Mouse (Mus musculus): Measurements from ENCODE around the gene Mrpl4. TPM values are rescaled to one million over a fixed set of nuclear protein-coding genes. Genes with fewer than 3 reads are reported as not detected.
"Not testable (repeated sequence)": the region's sequence is repeated elsewhere in the genome, so short reads cannot be mapped to it uniquely, and the experiment has no call there.

The Mrpl4 gene
- total RNA-seq, 2 experiments from 2014 or later = 57.3 to 62.1 TPM

GRCm38 (mm10) chr9:21035586-21035985 is 33.0 kb downstream of the Mrpl4 start:
- peak in 1 of 2 experiments; percentile 12 for DNase-seq (ENCODE audit: low spot score in 2 of 2)

- DNase-seq (ENCODE audit: low spot score in 2 of 2) = no peak
Observed at GRCm38 (mm10) chr9:21036161-21036560, 33.6 kb downstream of the Mrpl4 start.

GRCm38 (mm10) chr9:21036666-21037065 is 34.1 kb downstream of the Mrpl4 start:
- DNase-seq (ENCODE audit: low spot score in 2 of 2) = peak; percentile 21 to 47

- peak in 1 of 2 experiments; percentile 51 for DNase-seq (ENCODE audit: low spot score in 2 of 2)
Observed at GRCm38 (mm10) chr9:21037481-21037891, 34.9 kb downstream of the Mrpl4 start.

GRCm38 (mm10) chr9:21039779-21040178 is 37.2 kb downstream of the Mrpl4 start:
- no peak for DNase-seq (ENCODE audit: low spot score in 2 of 2)

- peak; percentile 71 to 80 for DNase-seq (ENCODE audit: low spot score in 2 of 2)
Observed at GRCm38 (mm10) chr9:21041308-21041707, 38.8 kb downstream of the Mrpl4 start.

- no peak for DNase-seq (ENCODE audit: low spot score in 2 of 2)
Observed at GRCm38 (mm10) chr9:21043563-21043962, 41.0 kb downstream of the Mrpl4 start.

- DNase-seq (ENCODE audit: low spot score in 2 of 2) = not testable (repeated sequence)
Observed at GRCm38 (mm10) chr9:21044785-21045184, 42.2 kb downstream of the Mrpl4 start.

GRCm38 (mm10) chr9:21045235-21045634 is 42.7 kb downstream of the Mrpl4 start:
- no peak for DNase-seq (ENCODE audit: low spot score in 2 of 2)

- DNase-seq (ENCODE audit: low spot score in 2 of 2) = no peak
Observed at GRCm38 (mm10) chr9:21051578-21051977, 49.0 kb downstream of the Mrpl4 start.

Small RNA genes lying within 50 kb of the gene (microRNA-seq; reads per million reads assigned to microRNA genes)
- 0 reads per million in 2 experiments for gene Mir1900

Other genes starting within 250 kb of the Mrpl4 start
- gene Col5a3, start 187.7 kb upstream of the Mrpl4 start, total RNA-seq (2021) = 1 to 10 TPM; 1.7 to 1.8 TPM
- not detected for gene Rdh8, start 184.2 kb upstream of the Mrpl4 start, total RNA-seq (2021)
- 10 to 100 TPM; 68.5 to 85.5 TPM for gene A230050P20Rik, start 134.1 kb upstream of the Mrpl4 start, total RNA-seq (2021)
- 10 to 100 TPM in 1 of 2 experiments, 1 to 10 TPM in 1; 9.7 to 11.7 TPM for gene Angptl6, start 123.0 kb upstream of the Mrpl4 start, total RNA-seq (2021)
- 10 to 100 TPM; 20.7 to 23.3 TPM for gene Ppan, start 114.6 kb upstream of the Mrpl4 start, total RNA-seq (2021)
- gene Eif3g, start 104.1 kb upstream of the Mrpl4 start, total RNA-seq (2021) = 100 to 1,000 TPM; 133 to 134 TPM
- 10 to 100 TPM; 40.2 to 41.0 TPM for gene Dnmt1, start 42.9 kb upstream of the Mrpl4 start, total RNA-seq (2021)
- 1 to 10 TPM; 2.9 to 3.4 TPM for gene S1pr2, start 26.0 kb upstream of the Mrpl4 start, total RNA-seq (2021)
- 1 to 10 TPM; 2.3 to 2.9 TPM for gene Icam1, start 13.2 kb downstream of the Mrpl4 start, total RNA-seq (2021)
- 1 to 10 TPM in 1 of 2 experiments, under 1 TPM in 1; 0.98 to 1.7 TPM for gene Icam4, start 26.6 kb downstream of the Mrpl4 start, total RNA-seq (2021)
- gene Icam5, start 29.3 kb downstream of the Mrpl4 start, total RNA-seq (2021) = 100 to 1,000 TPM; 203 to 239 TPM
- not detected for gene Zglp1, start 64.4 kb downstream of the Mrpl4 start, total RNA-seq (2021)
- gene Gm49373, start 70.4 kb downstream of the Mrpl4 start, total RNA-seq (2021) = 1 to 10 TPM; 2.2 to 2.9 TPM
- 10 to 100 TPM; 61.3 to 65.4 TPM for gene Fdx1l, start 70.9 kb downstream of the Mrpl4 start, total RNA-seq (2021)
- gene Gm38431, start 89.3 kb downstream of the Mrpl4 start, total RNA-seq (2021) = 1 to 10 TPM; 1.6 to 1.8 TPM
- gene Raver1, start 89.3 kb downstream of the Mrpl4 start, total RNA-seq (2021) = 10 to 100 TPM; 25.3 to 28.0 TPM
- gene Tyk2, start 128.5 kb downstream of the Mrpl4 start, total RNA-seq (2021) = 10 to 100 TPM; 12.6 to 12.7 TPM
- gene Cdc37, start 147.2 kb downstream of the Mrpl4 start, total RNA-seq (2021) = 100 to 1,000 TPM; 153 to 154 TPM
- gene Pde4a, start 163.0 kb downstream of the Mrpl4 start, total RNA-seq (2021) = 10 to 100 TPM; 84.8 to 98.3 TPM
- 10 to 100 TPM; 53.4 to 58.0 TPM for gene Keap1, start 236.6 kb downstream of the Mrpl4 start, total RNA-seq (2021)
- gene S1pr5, start 245.7 kb downstream of the Mrpl4 start, total RNA-seq (2021) = 10 to 100 TPM in 1 of 2 experiments, 1 to 10 TPM in 1; 9.7 to 10.7 TPM